Mouse (Mus musculus): Measurements from ENCODE around the gene Col13a1. TPM values are rescaled to one million over a fixed set of nuclear protein-coding genes. Genes with fewer than 3 reads are reported as not detected.

Gene Col13a1
- polyA plus RNA-seq, 1 experiment from 2014 or later: 6.0 TPM

DNA sequence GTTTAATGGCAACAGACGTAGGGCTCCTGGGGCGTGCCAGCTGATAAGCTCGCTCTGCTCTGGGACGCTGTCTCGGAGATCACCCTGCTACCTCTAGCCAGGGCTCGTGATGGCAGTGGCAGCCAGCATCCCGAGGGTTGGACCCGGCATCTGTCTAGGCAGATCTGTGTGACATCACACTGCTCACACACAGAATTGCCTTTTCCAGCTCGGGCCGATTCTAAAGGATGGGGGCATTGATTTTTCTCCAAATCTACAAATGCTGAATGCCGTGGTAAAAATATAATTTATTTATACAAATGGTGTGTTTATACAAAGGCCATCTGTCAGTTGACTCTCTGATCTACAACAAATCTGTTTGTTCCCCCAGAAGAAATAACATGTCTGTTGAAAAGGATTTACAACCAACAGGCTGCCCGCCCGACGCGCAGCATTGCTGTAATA lies 180.8 kb downstream of the Col13a1 start:
- WGBS: 35% methylated on average over 15 of the region's 15 CpGs

GRCm38 (mm10) chr10:61795458-61795857 lies 183.4 kb downstream of the Col13a1 start:
- no peaks in the 10 kb centered on the region; the same call in 1 of the 2 replicates for H3K4me1 ChIP-seq (replicated peaks; ENCODE audit: control insufficient read depth, insufficient read depth, low read length)
- H3K36me3 ChIP-seq (ENCODE audit: control insufficient read depth, insufficient read depth, low read length): no peaks in the 10 kb centered on the region
- H3K4me3 ChIP-seq (ENCODE audit: low read depth, low read length): no peak overlapping the region
- WGBS: 17% methylated on average over 8 of the region's 8 CpGs
- ATAC-seq (replicated peaks; ENCODE audit: low FRiP score, low TSS enrichment, low read depth) (no peak), DNase-seq (ENCODE audit: low spot score) (no peak)
- no peak overlapping the region for H3K9ac ChIP-seq (ENCODE audit: low read length)
- no peak overlapping the region for H3K4me2 ChIP-seq (ENCODE audit: low read length)
- no peak overlapping the region for H3K27ac ChIP-seq (ENCODE audit: low read depth)
- H3K9me3 ChIP-seq (ENCODE audit: control insufficient read depth, low read length): peaks cover 2% of the 10 kb centered on the region; the same call in 1 of the 2 replicates
- no peaks in the 10 kb centered on the region for H3K27me3 ChIP-seq (replicated peaks; ENCODE audit: control insufficient read depth, insufficient read depth, low read length)

More for the DNA sequence above, 180.8 kb downstream of the Col13a1 start:
- H3K4me1 ChIP-seq (replicated peaks; ENCODE audit: control insufficient read depth, insufficient read depth, low read length): no peaks in the 10 kb centered on the region; the same call in 1 of the 2 replicates
- DNase-seq (ENCODE audit: low spot score): no peak
- H3K9ac ChIP-seq (ENCODE audit: low read length): no peak overlapping the region
- H3K36me3 ChIP-seq (ENCODE audit: control insufficient read depth, insufficient read depth, low read length): no peaks in the 10 kb centered on the region
- H3K27me3 ChIP-seq (replicated peaks; ENCODE audit: control insufficient read depth, insufficient read depth, low read length): no peaks in the 10 kb centered on the region
- H3K4me2 ChIP-seq (ENCODE audit: low read length): no peak overlapping the region
- H3K27ac ChIP-seq (ENCODE audit: low read depth): no peak overlapping the region
- H3K4me3 ChIP-seq (ENCODE audit: low read depth, low read length): no peak overlapping the region
- peaks cover 5% of the 10 kb centered on the region; the same call in 1 of the 2 replicates for H3K9me3 ChIP-seq (ENCODE audit: control insufficient read depth, low read length)
- no peak for ATAC-seq (replicated peaks; ENCODE audit: low FRiP score, low TSS enrichment, low read depth)

DNA sequence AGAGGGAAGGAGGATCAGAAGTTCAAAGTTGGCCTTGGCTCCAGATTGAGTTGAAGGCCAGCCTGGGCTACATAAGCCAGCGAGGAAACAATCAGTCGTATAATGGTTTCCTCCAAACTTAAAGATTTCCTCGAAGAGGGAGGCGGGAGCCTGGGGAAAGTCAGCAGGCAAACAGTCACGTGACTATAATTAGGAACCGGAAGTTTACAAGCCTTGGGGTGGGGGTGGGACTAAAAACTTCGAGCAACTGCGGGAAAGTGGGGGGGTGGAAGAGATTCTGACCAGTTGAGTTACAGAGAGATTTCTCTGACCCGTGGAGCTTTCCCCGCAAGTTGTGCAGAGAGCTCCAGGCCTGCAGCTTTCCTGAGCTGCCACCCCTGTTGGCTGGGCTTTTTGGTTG lies 183.9 kb downstream of the Col13a1 start:
- Histone ChIP-seq H3K9ac (ENCODE audit: low read length) (no peak overlapping the region), H3K4me1 (replicated peaks; ENCODE audit: control insufficient read depth, insufficient read depth, low read length) (no peaks in the 10 kb centered on the region; the same call in 1 of the 2 replicates), H3K27me3 (replicated peaks; ENCODE audit: control insufficient read depth, insufficient read depth, low read length) (no peaks in the 10 kb centered on the region), H3K4me3 (ENCODE audit: low read depth, low read length) (no peak overlapping the region), H3K4me2 (ENCODE audit: low read length) (no peak overlapping the region), H3K9me3 (ENCODE audit: control insufficient read depth, low read length) (no peaks in the 10 kb centered on the region), H3K36me3 (ENCODE audit: control insufficient read depth, insufficient read depth, low read length) (no peaks in the 10 kb centered on the region), H3K27ac (ENCODE audit: low read depth) (no peak overlapping the region)
- 47% methylated on average over 10 of the region's 10 CpGs for WGBS
- DNase-seq (ENCODE audit: low spot score): no peak
- no peak for ATAC-seq (replicated peaks; ENCODE audit: low FRiP score, low TSS enrichment, low read depth)

DNA sequence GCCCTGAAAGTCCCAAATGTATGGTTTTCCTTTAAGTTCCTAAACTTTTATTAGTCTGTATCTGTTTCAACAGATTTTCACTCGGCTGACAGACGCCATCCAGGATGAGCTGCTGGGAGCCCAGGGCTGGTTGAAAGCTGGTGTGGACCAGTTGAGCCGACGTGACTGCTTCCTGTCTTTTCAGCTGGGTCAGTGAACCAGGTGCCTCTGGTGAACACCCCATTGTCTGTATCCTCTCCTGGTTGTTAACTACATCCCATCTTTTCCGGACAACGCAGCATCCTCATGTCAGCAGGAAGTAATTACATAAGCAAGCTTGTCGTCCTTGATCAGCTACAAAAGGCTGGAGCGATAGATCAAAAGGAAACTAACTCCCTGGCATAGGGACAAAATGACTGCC lies 185.9 kb downstream of the Col13a1 start:
- 50% methylated on average over 8 of the region's 8 CpGs for WGBS

DNA sequence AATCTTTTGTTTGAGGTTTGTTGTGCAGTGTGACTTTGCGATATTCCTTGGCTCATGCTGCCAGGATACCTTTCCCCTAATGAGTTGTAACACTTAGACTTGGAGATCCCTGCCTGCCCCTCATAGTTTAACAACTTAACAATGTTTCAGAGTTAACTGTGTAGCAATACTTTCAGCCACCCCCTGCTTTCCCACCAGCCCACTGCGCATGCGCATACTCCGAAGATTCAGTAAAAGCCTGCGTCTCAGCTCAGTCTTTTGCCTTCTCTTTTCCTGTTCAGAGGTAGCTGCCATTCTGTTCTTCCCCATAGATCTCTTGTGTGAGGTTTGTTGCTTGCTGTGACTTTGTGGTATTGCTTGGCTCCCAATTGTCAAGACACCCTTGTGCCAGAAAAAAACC lies 190.4 kb downstream of the Col13a1 start:
- H3K27ac ChIP-seq (ENCODE audit: low read depth): no peak overlapping the region
- H3K9ac ChIP-seq (ENCODE audit: low read length): no peak overlapping the region
- WGBS: 95% methylated on average over 5 of the region's 5 CpGs
- ATAC-seq (replicated peaks; ENCODE audit: low FRiP score, low TSS enrichment, low read depth) (no peak), DNase-seq (ENCODE audit: low spot score) (no peak)
- peaks cover 8% of the 10 kb centered on the region; the same call in 1 of the 2 replicates for H3K4me1 ChIP-seq (replicated peaks; ENCODE audit: control insufficient read depth, insufficient read depth, low read length)
- no peak overlapping the region for H3K4me3 ChIP-seq (ENCODE audit: low read depth, low read length)
- no peaks in the 10 kb centered on the region for H3K27me3 ChIP-seq (replicated peaks; ENCODE audit: control insufficient read depth, insufficient read depth, low read length)
- no peak overlapping the region for H3K4me2 ChIP-seq (ENCODE audit: low read length)
- H3K36me3 ChIP-seq (ENCODE audit: control insufficient read depth, insufficient read depth, low read length): no peaks in the 10 kb centered on the region
- no peaks in the 10 kb centered on the region for H3K9me3 ChIP-seq (ENCODE audit: control insufficient read depth, low read length)

More for the DNA sequence above, 185.9 kb downstream of the Col13a1 start:
- Histone ChIP-seq H3K9me3 (ENCODE audit: control insufficient read depth, low read length) (no peaks in the 10 kb centered on the region), H3K4me1 (replicated peaks; ENCODE audit: control insufficient read depth, insufficient read depth, low read length) (no peaks in the 10 kb centered on the region; the same call in 1 of the 2 replicates), H3K27me3 (replicated peaks; ENCODE audit: control insufficient read depth, insufficient read depth, low read length) (no peaks in the 10 kb centered on the region), H3K4me3 (ENCODE audit: low read depth, low read length) (no peak overlapping the region), H3K36me3 (ENCODE audit: control insufficient read depth, insufficient read depth, low read length) (no peaks in the 10 kb centered on the region), H3K9ac (ENCODE audit: low read length) (no peak overlapping the region), H3K4me2 (ENCODE audit: low read length) (no peak overlapping the region), H3K27ac (ENCODE audit: low read depth) (no peak overlapping the region)
- no peak for DNase-seq (ENCODE audit: low spot score)
- ATAC-seq (replicated peaks; ENCODE audit: low FRiP score, low TSS enrichment, low read depth): no peak

Other genes with a start within 250 kb of the Col13a1 start
- gene H2afy2, start 195.0 kb downstream of the Col13a1 start, polyA plus RNA-seq (2014; fragmentation: Nextera tagmentation; extraction: Ambion mirVana): 104 and 120 TPM in 2 replicates
- 8.5 and 20.9 TPM in 2 replicates for gene Neurog3, start 154.0 kb upstream of the Col13a1 start, polyA plus RNA-seq (2014; fragmentation: Nextera tagmentation; extraction: Ambion mirVana)
- gene Fam241b, start 164.8 kb upstream of the Col13a1 start, polyA plus RNA-seq (2014; fragmentation: Nextera tagmentation; extraction: Ambion mirVana): 7.6 and 10.3 TPM in 2 replicates

Data from intestine, embryonic 14.5 days (tissue).